Mouse (Mus musculus) 416B (cell line): ENCODE measurements around the gene Rfc4.

Experiments
- DNase-seq: peaks from one replicate; pipeline ENCODE4 v3.0.0; 2011; ENCODE audit warnings: low read depth

The Rfc4 gene

DNA sequence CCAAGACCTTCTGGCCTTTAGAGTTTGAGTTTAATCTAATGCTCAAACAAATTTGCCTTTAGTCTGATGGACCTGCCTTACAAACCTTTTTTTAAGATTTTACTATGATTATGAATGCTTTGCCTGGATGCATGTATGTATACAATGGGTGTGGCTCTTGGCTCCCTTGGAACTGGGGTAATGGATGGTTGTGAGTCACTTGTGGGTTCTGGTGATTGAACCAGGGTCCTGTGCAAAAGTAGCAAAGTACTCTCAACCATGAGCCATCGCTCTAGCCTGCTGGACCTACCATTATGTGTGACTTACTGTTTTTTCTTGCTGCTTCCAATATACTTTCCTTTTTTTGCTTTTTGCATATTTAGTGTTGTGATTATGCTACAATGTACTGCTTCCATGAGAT is 4.8 kb upstream of the Rfc4 start:
- DNase-seq: peak; percentile 14

DNA sequence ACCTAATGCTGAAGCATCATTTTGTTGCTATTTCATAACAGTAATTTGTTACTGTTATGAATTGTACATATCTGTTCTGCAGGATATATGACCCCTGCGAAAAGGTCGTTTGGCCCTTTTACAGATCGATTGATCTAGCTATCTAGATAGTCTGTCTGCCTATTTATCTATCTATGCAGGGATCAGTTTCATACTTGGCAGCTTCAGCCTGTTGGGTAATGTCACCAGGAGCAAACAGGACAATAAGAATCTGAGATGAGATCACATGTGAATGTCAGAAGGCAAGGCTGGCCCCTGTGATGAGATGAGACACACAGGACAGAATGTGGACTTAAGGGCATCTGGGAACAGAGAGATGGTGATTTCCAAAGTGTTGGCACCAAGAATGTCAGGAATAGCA is 2.8 kb upstream of the Rfc4 start:
- no peak for DNase-seq

DNA sequence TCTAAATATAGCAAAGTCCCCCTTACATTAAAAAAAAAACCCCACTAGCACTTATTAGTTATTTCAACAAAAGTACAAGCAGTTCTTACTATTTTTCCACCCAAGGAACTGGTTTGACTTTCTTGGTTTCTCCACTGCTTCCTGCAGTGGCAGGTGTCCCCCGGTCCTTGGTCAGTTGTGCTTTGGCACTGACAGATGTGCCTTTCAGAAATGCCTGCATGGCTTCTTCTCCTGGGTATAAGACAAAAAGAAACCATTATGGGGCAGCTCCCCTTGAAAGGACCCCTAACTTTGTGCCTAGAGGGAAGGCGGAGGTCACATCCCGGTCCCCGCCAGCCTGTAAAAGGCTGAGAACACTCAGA is 245 bp downstream of the Rfc4 start:
- DNase-seq: no peak

DNA sequence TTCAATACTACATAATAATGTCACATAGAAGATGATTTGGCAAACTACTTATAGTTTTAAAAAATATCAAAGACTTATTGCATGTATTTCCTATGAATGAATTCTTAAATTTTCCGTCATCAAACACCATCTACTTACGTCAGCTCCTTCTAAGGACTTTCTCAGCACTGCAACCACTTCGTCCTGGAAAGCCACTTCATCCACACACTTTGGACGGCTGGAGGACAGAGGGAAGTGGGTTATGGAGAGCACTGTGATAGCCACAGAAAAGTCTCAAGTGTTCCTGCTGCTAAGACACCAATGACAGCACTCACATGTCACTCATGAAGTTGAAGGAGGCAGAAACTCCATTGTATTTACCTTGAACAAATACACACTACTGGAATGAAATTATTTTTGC is 3.1 kb downstream of the Rfc4 start:
- DNase-seq: no peak

DNA sequence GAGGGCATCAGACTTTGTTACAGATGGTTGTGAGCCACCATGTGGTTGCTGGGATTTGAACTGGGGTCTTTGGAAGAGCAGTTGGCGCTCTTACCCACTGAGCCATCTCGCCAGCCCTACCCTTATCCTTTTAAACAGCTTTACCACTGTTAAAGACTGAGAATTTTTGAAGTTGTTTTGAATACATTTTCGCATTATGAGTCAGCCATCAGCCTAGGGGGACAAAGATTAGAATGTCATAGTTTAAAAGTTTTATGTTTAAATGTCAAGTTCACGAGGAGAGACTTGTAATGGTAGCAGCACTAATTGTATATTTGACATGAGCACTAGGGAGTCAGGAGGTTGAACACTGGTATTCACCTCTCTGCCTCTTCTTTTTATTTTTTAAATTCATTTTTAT is 4.4 kb downstream of the Rfc4 start:
- peak; percentile 17 for DNase-seq

DNA sequence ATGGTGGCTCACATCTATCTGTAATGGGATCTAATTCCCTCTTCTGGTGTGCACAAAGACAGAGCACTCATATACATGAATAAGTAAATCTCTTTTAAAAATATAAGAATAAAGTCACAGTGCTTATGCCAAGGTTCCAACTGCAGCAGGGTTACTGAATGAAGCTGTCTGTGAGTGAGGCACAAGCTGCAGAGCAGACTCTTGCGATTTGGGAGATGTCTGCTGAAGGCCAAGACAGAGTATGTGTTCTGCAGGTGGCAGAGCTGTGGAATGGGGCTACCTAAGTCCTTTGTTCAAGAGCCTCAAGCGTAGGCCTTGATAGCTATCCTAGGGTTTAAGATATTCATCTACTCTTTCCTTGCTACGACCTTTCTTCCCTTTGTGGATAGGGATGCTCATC is 5.1 kb downstream of the Rfc4 start:
- DNase-seq: no peak

DNA sequence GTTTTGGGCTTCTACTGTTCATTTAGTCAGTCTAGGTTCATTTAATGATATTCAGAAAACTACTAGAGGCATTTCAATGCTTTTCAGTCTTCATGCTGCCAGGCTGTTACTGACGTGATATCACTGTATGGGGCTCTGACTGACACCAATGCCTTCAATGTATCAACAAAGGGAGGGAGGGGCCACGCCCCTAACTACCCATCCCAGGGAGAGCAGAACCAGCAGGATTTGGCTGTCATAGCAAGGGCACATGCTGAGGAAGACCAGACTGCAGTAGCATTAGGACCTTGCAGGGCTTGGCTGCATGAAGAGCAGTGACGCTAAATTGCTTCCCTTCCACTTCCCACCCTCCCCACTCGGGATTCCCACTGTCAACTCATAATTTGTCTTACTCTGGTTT is 10.4 kb downstream of the Rfc4 start:
- DNase-seq: no peak

DNA sequence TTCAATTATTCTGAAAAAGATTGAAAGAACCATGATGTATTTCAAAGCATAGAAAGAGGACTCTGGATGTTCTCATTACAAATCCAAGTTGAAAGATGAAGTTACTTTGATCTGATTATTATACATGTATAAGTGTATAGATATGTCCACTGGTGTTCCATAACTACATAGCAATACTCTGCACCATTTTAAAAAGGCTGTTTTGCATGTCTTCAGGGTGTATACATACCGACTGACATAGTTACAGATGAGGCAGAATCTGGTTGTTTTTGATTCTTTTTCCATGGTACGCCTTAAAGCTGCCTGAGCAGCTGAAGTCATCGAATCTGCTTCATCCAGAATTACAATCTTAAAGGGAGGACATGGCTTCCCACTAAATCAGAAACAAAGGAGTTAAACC is 12.1 kb downstream of the Rfc4 start:
- DNase-seq: peak; percentile 18

DNA sequence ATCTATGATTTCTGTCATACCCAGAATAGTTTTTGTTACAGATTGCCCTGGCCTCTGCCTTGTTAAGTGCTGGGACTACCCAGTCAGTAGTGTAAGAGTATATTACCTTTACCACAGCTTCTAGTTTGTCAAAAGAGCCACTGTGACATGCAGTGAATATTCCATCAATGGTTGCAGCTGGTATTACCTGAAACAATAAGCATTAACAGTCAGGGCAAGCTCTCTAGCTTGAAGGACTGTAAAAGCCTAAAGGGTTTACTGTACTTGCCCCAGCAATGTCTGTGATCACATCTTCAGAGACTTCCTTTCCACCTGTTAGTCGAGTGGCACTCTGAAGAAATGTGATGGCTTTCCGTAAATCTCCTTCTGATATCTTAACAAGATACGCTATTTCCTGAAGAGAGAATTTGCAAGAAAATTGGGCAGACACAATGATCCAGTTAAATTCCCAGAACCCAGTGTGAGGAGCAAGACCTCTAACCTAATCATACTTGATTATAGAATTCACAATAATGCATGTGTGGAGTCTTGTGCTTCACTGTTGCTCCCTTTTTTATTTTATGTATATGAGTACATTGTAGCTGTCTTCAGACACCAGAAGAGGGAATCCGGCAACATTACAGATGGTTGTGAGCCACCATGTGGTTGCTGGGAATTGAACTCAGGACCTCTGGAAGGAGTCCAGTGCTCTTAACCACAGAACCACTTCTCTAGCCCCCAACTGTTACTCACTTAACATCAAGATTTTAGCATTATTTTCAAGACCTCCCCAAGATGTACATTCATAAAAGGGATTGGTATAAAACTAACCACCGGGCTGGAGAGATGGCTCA is 13.0 kb downstream of the Rfc4 start:
- peak; percentile 66 for DNase-seq

DNA sequence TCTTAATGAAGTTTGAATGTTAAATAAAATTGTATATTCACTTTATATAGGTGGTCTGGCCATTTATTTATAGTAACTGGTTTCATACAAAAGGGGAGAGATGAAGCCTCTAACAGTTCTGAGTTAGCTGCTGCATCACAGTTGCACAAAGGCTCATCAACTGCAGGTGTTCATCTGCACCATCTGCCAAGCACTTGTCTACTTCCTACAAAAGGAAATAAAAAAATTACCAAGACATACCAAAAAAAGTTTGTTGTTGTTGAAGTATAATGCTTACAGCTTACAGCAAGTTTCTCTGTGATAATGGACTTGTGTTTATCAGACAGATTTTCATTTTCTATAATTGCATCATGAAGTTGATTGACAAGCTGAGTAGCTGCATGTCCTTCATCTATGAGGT is 13.6 kb downstream of the Rfc4 start:
- DNase-seq: no peak

DNA sequence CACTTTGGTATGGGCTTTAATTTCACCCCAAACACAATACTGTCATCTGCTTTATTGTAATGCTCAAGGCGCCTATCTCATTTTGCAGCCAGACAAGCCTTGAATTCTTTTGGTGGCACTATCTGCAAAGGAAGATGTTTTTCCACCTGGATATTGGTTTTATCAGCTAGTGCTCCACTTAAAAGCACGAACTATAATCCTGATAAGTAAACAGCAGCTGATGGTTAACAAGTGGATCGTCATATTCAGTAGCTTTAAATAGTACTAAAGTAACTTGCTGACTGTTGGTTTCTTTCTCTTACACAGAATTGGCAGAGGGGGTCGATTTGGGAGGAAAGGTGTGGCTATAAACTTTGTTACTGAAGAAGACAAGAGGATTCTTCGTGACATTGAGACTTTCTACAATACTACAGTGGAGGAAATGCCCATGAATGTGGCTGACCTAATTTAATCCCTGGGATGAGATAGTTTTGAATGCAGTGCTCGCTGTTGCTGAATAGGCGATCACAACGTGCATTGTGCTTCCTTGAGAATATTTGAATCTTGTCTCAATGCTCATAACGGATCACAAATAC is 14.6 kb downstream of the Rfc4 start:
- peak; percentile 16 for DNase-seq

DNA sequence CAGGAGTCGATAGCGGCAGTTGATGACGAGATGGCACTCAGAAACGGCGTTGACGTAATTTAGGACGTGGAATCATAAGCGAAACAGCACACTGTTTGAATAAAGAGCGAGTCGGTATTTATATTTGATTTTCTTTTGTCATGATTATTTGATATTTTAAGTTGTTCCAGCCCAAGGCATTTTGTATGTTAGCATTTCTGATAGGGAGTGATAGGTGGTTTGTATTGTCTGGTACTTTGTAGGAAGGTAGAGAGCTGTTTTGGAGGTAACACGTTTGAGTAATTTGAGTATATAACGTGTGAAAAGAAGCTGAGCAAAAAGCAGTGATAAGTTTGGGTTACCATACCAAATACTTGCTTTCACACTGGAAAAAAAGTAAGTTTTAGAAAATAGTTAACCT is 15.2 kb downstream of the Rfc4 start:
- DNase-seq: no peak

DNA sequence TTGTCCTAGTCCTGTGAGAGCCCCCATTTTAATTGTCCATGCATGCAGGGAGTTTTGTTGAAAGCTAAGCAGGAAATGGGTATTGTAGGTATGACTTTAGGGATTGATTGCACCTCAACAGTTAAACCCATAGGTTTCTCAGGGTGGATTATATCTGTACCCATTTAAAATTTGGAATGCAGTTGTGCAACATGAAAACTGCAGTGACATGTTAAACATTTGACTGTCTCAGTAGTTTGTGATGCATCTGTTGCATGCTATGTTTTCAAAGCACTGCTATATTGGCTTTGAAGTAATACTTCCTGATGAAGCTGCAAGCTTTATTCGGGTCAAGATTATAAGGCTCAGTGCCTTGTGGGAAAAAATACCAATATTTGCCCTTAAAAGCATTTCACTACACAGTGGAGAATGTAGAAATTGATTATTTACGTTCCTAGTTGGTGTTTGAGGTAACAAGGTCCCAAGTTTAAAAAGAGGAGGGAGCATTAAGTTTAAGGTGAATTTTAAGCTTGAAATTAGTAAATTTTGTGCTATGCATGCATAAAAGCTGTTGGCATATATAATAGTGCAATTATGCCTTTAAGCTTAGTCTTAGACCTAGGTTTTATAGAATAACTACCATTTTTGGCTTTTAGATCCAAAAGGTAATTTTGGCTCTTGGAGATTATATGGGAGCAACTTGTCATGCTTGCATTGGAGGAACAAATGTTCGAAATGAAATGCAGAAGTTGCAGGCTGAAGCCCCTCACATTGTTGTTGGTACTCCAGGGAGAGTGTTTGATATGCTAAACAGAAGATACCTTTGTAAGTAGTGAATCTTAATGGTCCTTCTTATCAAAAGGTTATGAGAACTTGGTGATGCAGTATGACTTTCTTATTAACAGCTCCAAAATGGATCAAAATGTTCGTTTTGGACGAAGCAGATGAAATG is 17.9 kb downstream of the Rfc4 start:
- DNase-seq: no peak

DNA sequence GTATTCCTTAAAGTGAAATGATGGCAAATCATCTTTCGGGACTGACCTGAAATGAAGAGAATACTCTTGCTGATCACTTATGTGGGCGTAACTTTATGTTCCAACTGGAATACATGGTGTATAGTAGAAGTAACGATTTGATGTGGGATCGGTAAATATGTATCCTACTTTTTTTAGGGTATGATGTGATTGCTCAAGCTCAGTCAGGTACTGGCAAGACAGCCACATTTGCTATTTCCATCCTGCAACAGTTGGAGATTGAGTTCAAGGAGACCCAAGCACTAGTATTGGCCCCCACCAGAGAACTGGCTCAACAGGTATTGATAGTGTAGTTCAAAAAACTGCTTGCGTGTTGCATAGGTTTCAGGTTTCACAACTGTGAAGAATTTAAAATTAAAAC is 18.6 kb downstream of the Rfc4 start:
- DNase-seq: no peak

DNA sequence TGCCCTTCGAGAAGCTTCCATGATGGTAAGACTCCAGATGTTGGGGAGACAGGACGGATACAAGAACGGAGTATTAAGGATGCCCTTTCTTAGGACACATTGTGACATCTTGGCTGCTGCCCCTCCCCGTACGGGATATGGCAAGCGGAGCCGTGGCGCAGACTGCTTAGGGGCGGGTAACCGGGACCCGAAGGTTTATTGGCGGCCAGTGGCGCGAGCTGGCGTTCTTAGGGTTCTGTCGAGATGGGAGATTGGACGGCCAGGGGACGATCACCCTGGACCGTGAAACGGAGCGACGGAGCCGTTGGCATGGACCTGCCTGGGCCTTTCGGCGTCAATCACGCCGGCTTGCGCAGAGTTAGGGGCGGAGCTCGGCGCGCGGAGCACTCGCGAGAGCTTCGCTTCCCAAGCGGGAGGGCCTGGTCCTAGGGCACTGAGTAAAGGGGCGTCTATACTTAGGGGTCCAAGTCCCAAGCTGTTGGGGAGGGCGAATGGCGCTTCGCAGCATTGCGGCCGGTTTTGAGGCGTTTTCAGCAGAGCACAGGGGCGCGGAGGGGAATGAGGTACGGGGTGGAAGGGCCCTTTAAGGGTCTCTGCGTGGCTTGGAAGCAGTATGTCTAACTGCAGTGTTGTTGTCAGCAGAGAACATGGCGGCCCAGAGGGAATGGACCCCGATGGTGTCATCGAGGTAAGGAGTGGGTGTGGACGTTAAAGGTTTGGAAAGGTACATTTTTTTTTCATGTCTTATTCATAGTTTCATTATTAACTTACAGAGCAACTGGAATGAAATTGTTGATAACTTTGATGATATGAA is 19.4 kb downstream of the Rfc4 start:
- peak; percentile 86 for DNase-seq

DNA sequence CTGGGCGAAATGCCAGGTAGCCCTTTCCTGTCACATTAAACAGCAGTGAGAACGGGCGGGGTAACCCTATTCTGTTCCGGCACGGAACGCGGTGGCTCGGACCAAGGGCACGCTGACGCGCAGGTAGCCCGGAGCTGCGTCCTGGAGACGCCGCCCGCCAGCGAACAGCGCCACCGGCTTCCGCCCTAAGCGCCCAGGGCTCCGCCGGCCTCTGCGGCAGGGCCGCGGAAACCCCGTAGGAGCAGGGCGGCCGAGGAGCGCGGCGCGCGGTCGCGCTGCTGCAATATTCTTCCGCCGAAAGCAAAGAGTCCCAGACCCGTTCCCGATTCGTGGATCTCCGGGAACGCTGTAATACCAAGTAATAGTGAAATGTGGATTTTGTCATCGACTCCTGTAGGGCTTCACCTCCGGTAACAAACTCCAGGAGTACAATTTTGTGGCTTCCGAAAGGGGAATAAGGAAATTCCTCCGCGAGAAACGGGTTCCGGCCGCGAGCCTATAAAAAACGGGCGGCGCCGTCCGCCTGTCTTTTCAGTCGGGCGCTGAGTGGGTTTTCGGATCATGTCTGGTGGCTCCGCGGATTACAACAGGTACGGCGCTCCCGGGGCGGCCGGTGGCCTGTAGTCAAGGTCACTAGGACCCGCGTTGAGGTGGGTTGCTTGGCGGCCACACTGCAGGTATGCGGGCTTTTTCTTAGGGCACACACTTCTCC is 20.1 kb downstream of the Rfc4 start, which contains the start of gene Eif4a2:
Eif4a2 (plus strand) TSS at position 214 of the 712 bp plus-strand sequence.
- peak; percentile 92 for DNase-seq

DNA sequence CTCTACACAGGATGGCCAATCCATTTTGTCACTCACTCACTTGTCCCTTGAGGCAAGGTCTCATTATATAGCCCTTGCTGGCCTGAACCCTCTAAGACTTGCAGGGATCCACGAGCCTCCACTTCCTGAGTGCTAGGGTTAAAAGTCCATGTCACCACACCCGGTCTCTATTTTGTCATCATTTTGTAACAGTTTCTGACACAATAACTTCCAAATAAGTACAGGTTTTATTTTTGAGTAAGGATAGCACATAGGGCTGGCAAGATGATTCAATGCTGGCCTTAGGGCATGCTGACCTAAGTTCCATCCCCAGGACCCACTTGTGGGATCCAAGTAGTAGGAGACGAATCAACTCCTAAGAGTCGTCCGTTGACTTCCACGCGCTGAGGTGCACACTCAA is 21.4 kb downstream of the Rfc4 start:
- DNase-seq: peak; percentile 69

DNA sequence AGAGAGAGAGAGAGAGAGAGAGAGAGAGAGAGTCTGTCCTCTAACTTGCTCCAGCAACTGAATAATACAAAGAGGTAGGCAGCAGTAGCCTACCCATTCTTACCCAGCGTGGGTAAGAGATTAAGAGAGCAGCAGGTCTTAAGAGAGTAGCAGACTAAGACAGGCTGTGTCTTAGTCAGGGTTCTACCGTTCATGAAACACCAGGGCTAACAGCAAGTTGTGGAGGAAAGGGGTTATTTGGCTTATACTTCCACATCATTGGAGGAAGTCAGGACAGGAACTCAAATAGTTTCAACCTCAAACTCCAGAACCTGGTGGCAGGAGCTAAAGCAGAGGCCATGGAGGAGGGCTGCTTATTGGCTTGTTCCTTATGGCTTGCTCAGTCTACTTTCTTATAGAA is 23.7 kb downstream of the Rfc4 start:
- no peak for DNase-seq

DNA sequence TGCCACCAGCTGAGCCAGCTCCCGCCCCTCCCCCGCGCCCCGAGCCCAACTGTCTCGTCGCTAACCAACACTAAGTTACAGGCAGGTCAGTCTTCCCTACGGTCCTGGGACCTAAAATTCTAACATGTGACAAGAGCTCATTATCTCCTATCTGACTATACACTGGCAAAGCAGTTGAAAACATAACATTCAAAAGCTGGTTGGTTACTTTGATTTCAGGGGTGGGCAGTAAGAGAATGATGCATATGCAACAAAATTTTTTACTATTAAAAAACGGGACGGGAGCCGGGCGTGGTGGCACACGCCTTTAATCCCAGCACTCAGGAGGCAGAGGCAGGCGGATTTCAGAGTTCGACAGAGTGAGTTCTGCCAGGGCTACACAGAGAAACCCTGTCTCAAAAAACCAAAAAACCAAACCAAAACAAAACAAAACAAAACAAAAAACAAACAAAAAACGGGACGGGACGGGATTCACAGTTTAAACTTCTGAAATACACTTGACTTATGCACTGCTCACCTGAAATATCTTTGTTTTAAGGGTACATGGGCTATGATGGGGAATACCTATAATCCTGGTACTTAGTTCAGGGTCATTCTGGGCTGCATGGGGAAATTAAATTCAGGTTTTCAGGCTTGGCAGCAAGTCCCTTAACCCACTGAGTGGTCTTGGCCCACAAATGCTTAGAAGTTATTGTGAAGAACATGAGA is 24.3 kb downstream of the Rfc4 start:
- DNase-seq: no peak

DNA sequence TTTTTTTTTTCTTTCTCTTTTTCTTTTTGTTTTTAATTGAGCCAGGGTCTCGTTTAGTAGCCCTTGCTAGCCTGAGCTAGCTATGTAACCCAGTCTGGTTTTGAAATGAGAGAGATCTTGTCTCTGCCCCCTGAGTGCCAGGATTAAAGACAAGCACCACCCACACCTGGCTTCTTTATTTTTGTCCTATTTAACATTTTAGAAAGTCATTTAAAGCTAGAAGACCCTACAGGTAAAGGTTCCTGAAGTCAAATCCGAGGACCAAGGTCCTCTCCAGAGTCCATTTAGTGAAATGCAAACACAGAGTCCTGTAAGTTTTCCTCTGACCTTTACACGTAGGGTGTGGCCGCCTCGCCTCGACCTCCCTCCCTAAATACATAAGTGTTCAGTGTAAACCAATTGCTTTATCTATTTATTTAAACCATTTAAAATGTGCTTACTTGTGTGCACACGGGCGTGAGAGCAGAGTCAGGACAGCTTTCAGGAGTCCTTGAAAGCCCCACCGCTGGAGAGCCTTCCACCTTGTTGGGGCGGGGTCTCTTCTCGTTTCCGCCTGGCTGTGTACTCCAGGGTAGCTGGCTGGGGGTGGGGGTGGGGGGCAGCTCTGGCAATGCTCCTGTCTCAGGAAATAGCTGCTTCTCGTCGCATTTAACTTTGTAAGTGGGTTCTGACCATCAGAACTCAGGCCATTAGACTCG is 25.0 kb downstream of the Rfc4 start:
- DNase-seq: no peak
